Mouse (Mus musculus) CH12.LX (cell line): ENCODE results near the gene Aff3. TPM values are rescaled to one million over a fixed set of nuclear protein-coding genes. Genes with fewer than 3 reads are reported as not detected.
A peak's percentile ranks its signal among the peaks of the same experiment; 100 is the strongest.

Source experiments
- DNase-seq: peaks from one replicate; pipeline ENCODE4 v3.0.0-alpha.2; 2013; ENCODE audit errors: extremely low read depth
- H3K27ac ChIP-seq: 2 replicates; pipeline ENCODE4 v1.5.1; 2012; ENCODE audit warnings: low read depth, mild to moderate bottlenecking, control low read depth, moderate library complexity; ENCODE audit not compliant: insufficient read depth
- H3K27me3 ChIP-seq: replicated peaks from 2 replicates; pipeline ENCODE3; 2012; ENCODE audit warnings: inconsistent platforms
- H3K36me3 ChIP-seq, 2 experiments: replicated peaks in 1 of 2; 2 replicates each; pipeline versions ENCODE3 to v1.6.1; 2012; ENCODE audit warnings: inconsistent platforms in 1 of 2, low read length in 1 of 2, mild to moderate bottlenecking in 1 of 2, mixed read lengths in 1 of 2, moderate library complexity in 1 of 2; ENCODE audit not compliant: control insufficient read depth in 1 of 2, insufficient read depth in 1 of 2
- H3K4me1 ChIP-seq, 2 experiments: 2 replicates each; pipeline ENCODE4 v1.6.1; 2012; ENCODE audit warnings: inconsistent platforms in 1 of 2, moderate library complexity in 1 of 2; ENCODE audit not compliant: insufficient read depth in 2 of 2, control insufficient read depth in 1 of 2
- H3K4me2 ChIP-seq: 2 replicates; pipeline ENCODE4 v1.6.1; 2012; ENCODE audit warnings: low read depth, mild to moderate bottlenecking, control low read depth; ENCODE audit not compliant: poor library complexity, insufficient read depth, severe bottlenecking
- H3K4me3 ChIP-seq, 3 experiments: fragments of 150-350 bp in 1 of 3; sonication (generic) in 1 of 3; replicated peaks in 1 of 3; 2 replicates each; pipeline versions ENCODE3 to v1.5.1; 2011 to 2012; ENCODE audit warnings: low read depth in 2 of 3, low read length in 2 of 3, mild to moderate bottlenecking in 2 of 3, moderate library complexity in 2 of 3, control low read depth in 1 of 3, improper control_type of control experiment in 1 of 3, inconsistent platforms in 1 of 3, mixed read lengths in 1 of 3; ENCODE audit not compliant: poor library complexity in 1 of 3
- H3K79me2 ChIP-seq: replicated peaks from 2 replicates; pipeline ENCODE4 v1.6.1; 2012; ENCODE audit warnings: mild to moderate bottlenecking, moderate library complexity; ENCODE audit not compliant: control insufficient read depth, poor library complexity, insufficient read depth, severe bottlenecking; ENCODE audit errors: extremely low read depth
- H3K9ac ChIP-seq: 2 replicates; pipeline ENCODE4 v1.6.1; 2012; ENCODE audit warnings: low read depth, mild to moderate bottlenecking, control low read depth, moderate library complexity; ENCODE audit not compliant: insufficient read depth
- H3K9me3 ChIP-seq: replicated peaks from 2 replicates; pipeline ENCODE3; 2012; ENCODE audit warnings: low read length, inconsistent platforms, mixed read lengths
- BHLHE40 ChIP-seq: IDR thresholded peaks from 2 replicates; pipeline ENCODE4 v1.6.1; 2011; ENCODE audit warnings: mild to moderate bottlenecking, low read depth, low read length, improper control_type of control experiment
- CHD2 ChIP-seq: IDR thresholded peaks from 2 replicates; pipeline ENCODE4 v1.6.1; 2011; ENCODE audit warnings: low read length, improper control_type of control experiment
- EP300 ChIP-seq: IDR thresholded peaks from 2 replicates; pipeline ENCODE4 v1.6.1; 2011; ENCODE audit warnings: low read length, improper control_type of control experiment
- IRF4 ChIP-seq: IDR thresholded peaks from 2 replicates; pipeline ENCODE4 v1.6.1; 2014; ENCODE audit warnings: low read depth, mild to moderate bottlenecking, inconsistent platforms, low read length, improper control_type of control experiment
- MEF2A ChIP-seq: IDR thresholded peaks from 2 replicates; pipeline ENCODE4 v1.6.1; 2014; ENCODE audit warnings: low read depth, mild to moderate bottlenecking, inconsistent platforms, low read length, improper control_type of control experiment, borderline replicate concordance
- NELFE ChIP-seq: IDR thresholded peaks from 2 replicates; pipeline ENCODE4 v1.6.1; 2011; ENCODE audit warnings: low read depth, low read length, improper control_type of control experiment
- NRF1 ChIP-seq: IDR thresholded peaks from 2 replicates; pipeline ENCODE4 v1.6.1; 2014; ENCODE audit warnings: low read depth, mild to moderate bottlenecking, inconsistent platforms, low read length, improper control_type of control experiment, moderate library complexity
- RCOR1 ChIP-seq: conservative IDR thresholded peaks from 2 replicates; pipeline ENCODE4 v1.6.1; 2012; ENCODE audit warnings: low read depth, mild to moderate bottlenecking, inconsistent platforms, low read length, improper control_type of control experiment
- SMC3 ChIP-seq: IDR thresholded peaks from 2 replicates; pipeline ENCODE4 v1.6.1; 2011; ENCODE audit warnings: low read depth, low read length, improper control_type of control experiment
- USF1 ChIP-seq: IDR thresholded peaks from 2 replicates; pipeline ENCODE4 v1.6.1; 2014; ENCODE audit warnings: low read depth, mild to moderate bottlenecking, inconsistent platforms, low read length, improper control_type of control experiment
- USF2 ChIP-seq: conservative IDR thresholded peaks from 2 replicates; pipeline ENCODE4 v1.6.1; 2011; ENCODE audit warnings: low read depth, low read length, improper control_type of control experiment
- ZC3H11A ChIP-seq: IDR thresholded peaks from 2 replicates; pipeline ENCODE4 v1.6.1; 2012; ENCODE audit warnings: low read depth, mild to moderate bottlenecking, inconsistent platforms, low read length, improper control_type of control experiment
- ZNF384 ChIP-seq: IDR thresholded peaks from 2 replicates; pipeline ENCODE4 v1.6.1; 2012; ENCODE audit warnings: low read depth, low read length, improper control_type of control experiment, inconsistent platforms
- dilution Hi-C: fragments of 300-500 bp; cut with MboI; formaldehyde crosslinking; loops from 2 replicates; pipeline ENCODE4 v1.14.3; 2020; ENCODE audit warnings: low sequenced_read_pairs; ENCODE audit not compliant: extremely low pct_unique_long_range_greater_than_20kb, extremely low pct_ligation_motif_present
- in situ Hi-C: fragments of 300-500 bp; cut with MboI; formaldehyde crosslinking; loops from 3 replicates; pipeline ENCODE4 v1.14.3; 2019; ENCODE audit warnings: low sequenced_read_pairs, low pct_ligation_motif_present, low pct_unique_long_range_greater_than_20kb, mixed read lengths
- polyA plus RNA-seq: library from polyadenylated mRNA; unstranded; fragments of >175 nt; gene quantifications from 2 replicates; pipeline ENCODE4 v1.2.1, GENCODE M21; 2012; ENCODE audit warnings: low read depth; ENCODE audit not compliant: insufficient read length
- total RNA-seq, 2 experiments: library from RNA; depleted of rRNA; stranded (reverse); fragments of 300-350 nt in 1 of 2; fragments of >200 nt in 1 of 2; gene quantifications; 2 replicates each; pipeline ENCODE4 v1.2.3; 2012 to 2014

The Aff3 gene
- total and polyA plus RNA-seq, 3 experiments = 5.1 to 29.9 (median 7.7) TPM

DNA sequence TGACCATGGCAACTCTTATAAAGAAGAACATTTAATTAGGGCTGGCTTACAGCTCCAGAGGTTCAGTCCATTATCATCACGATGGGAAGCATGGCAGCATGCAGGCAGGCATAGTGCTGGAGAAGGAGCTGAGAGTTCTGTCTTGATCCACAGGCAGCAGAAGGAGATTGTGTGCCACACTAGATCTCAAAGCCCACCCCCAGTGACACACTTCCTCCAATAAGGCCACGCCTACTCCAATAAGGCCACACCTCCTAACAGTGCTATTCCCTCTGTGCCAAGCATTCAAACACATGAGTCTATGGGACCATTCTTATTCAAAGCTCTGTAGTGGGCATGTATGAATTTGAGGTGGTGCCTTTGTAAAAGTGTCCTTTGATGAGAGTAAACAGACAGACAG, 523.8 kb downstream of the Aff3 start:
- TF ChIP-seq RCOR1 = no peak
- no peak for TF ChIP-seq MEF2A
- TF ChIP-seq ZNF384 = no peak
- no peak for TF ChIP-seq USF2
- DNase-seq = peak; percentile 45
- dilution Hi-C loops = no loop called here

DNA sequence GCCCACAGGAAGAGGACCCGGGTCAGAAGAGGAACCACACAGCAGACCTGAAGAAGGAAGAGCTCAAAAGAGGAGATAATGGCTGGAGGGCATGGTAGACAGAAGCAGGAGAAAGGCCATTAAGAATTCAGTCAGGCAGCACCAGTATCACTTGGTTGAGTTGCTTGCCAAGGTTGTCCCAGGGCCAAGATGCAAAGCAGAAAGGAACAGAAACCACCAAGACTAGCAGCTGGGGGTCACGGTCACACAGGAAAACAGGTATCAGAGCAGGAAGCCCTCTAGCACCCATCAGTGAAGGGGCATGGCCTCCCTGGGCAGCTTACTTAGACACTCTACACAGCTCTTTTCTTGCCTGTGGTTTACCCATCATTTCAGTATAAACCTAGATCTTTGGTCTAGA, 525.4 kb downstream of the Aff3 start:
- H3K9me3 ChIP-seq = no peaks in the 10 kb centered on the region
- TF ChIP-seq SMC3 (no peak), MEF2A (0 out of 2 replicates have a peak, but pooled peaks have one; percentile 31), IRF4 (peak; percentile 62), EP300 (peak; percentile 44; the same call in 1 of the 2 replicates), NELFE (no peak), CHD2 (no peak), BHLHE40 (peak; percentile 22; the same call in 1 of the 2 replicates)
- TF ChIP-seq, all 38 proteins: peak for 4
- no peaks in the 10 kb centered on the region for H3K79me2 ChIP-seq
- DNase-seq = peak; percentile 64
- no peak overlapping the region for H3K4me2 ChIP-seq
- no peak overlapping the region for H3K9ac ChIP-seq
- no peaks in the 10 kb centered on the region for H3K27me3 ChIP-seq
- peaks cover 5 to 23% of the 10 kb centered on the region in 2 experiments for H3K4me1 ChIP-seq
- H3K27ac ChIP-seq = no peak overlapping the region
- in situ Hi-C loops = no loop called here
- no peaks in the 10 kb centered on the region for H3K36me3 ChIP-seq
- dilution Hi-C loops = no loop called here
- H3K4me3 ChIP-seq = no peak overlapping the region

More for the DNA sequence above, 523.8 kb downstream of the Aff3 start:
- H3K79me2 ChIP-seq = no peaks in the 10 kb centered on the region
- H3K27ac ChIP-seq = no peak overlapping the region
- H3K4me2 ChIP-seq = no peak overlapping the region
- H3K9ac ChIP-seq = no peak overlapping the region
- peaks cover 5 to 23% of the 10 kb centered on the region in 2 experiments for H3K4me1 ChIP-seq
- in situ Hi-C loops = no loop called here
- H3K36me3 ChIP-seq = no peaks in the 10 kb centered on the region
- no peaks in the 10 kb centered on the region for H3K27me3 ChIP-seq
- no peaks in the 10 kb centered on the region for H3K9me3 ChIP-seq
- peak overlapping the region in 1 of 3 experiments; percentile 22 for H3K4me3 ChIP-seq

DNA sequence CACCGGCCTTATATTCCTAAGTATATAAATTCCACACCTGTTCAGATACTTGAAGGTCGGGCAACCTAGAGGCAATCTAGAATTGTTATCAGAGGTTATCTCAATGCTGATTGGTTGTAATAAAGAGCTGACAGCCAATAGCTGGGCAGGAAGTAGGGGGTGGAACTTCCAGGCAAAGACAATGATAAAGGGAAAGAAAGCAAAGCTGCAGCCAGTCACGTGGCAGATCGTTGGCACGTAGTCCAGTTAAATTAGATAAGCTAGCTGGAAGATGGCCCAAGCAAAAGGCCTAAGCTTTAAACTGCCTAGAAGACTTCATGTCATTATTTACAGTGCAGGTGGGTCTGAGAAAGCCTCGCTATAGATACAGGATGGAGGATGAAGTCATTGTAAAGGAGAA, 531.8 kb downstream of the Aff3 start:
- dilution Hi-C loops = no loop called here
- in situ Hi-C loops = no loop called here
- H3K4me1 ChIP-seq = peaks cover 7 to 13% of the 10 kb centered on the region in 2 experiments; a peak in 3 of 4 replicates
- H3K27ac ChIP-seq = no peak overlapping the region
- no peak overlapping the region for H3K9ac ChIP-seq
- H3K4me3 ChIP-seq = no peak overlapping the region
- H3K9me3 ChIP-seq = no peaks in the 10 kb centered on the region
- TF ChIP-seq USF1 (peak; percentile 36), NRF1 (no peak), USF2 (peak; percentile 51), ZC3H11A (no peak)
- H3K4me2 ChIP-seq = peak overlapping the region; percentile 3; the same call in 1 of the 2 replicates
- no peaks in the 10 kb centered on the region for H3K36me3 ChIP-seq
- H3K27me3 ChIP-seq = no peaks in the 10 kb centered on the region
- no peak for DNase-seq
- H3K79me2 ChIP-seq = peaks cover 11% of the 10 kb centered on the region
